Mouse (Mus musculus): ENCODE measurements at regions not wholly inside any gene's neighbourhood (a gene's known extent, or its start where the extent isn't known, plus 50 kb on each side); places are given as distances from the start of the nearest gene placed in this dataset.

DNA sequence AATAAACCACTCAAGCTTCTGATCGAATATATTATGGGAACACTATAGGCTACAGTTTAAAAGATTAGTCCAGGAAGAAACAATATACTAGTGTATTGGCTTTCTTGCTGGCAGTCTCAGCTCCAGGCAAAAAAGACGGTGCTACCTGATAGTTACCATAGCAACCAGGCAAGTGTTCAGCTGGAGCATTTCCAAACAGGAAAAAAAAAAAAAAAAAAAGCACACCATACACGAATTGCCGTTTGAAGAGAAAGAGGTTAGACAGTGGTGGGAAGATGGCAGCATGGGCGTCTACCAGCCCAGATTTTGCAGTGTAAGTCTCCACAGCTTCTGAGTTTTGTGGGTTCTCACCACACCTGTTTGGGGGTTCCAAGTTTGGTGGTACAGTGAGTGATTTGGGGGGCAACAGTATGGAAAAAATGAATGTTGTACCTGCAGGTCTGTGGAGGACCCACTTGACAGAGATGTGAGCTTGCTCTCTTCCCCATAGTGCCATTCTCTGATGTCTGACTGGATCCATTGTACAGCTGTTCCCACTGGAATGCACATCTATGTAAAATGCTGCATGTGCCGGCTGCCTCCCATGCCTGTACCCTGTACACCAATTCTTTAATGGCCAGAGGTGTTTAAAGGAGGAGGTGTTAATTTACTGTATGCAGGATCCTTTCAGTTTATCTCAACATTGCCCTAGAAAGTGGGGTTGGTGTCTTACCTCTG lies 89.0 kb upstream of the 4933402D24Rik start:
- TF ChIP-seq CTCF (IDR thresholded peaks at IDR 0.05; ENCODE audit: insufficient read depth, low read depth, low read length) (no peak), POLR2A (IDR thresholded peaks at IDR 0.05; ENCODE audit: insufficient read depth, low read depth, low read length) (no peak)

Measured in olfactory bulb, adult 2 months (tissue).